Comparison of ENCODE assay signal across 8 mouse cellular contexts in the genomic region with DNA sequence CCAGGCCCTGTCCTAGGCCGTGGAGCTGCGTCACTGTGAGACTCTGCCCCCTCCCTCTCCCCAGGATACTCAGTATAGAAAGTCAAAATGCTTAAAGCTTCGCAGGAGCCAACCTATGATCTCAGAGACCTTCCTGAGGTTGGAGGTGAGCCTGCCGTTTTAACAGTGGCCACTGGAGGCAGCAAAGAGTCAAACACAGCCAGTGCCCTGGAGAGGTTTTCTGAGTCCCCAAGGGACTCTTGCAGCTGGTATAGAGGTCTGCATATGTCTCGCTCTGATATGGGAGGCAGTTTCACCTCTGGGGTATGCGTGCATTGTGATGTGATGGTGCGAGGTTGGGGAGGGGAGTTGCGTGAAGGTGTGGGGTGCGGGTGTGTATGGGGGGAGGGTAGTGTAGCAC. TPM values are rescaled to one million over a fixed set of nuclear protein-coding genes. Genes with fewer than 3 reads are reported as not detected.
DNase-seq lines count a peak whose midpoint lies in the region; ATAC-seq and TF ChIP-seq lines count a peak whose summit lies in the region.

No protein-coding gene starts in this region.

- ATAC-seq in megakaryocyte-erythroid progenitor cell, adult 5-6 weeks (replicated peaks; ENCODE audit: low FRiP score, low TSS enrichment, poor library complexity, severe bottlenecking) = peak; percentile 78

- H3K9me3 ChIP-seq in ES-E14 (ENCODE audit: control insufficient read depth, insufficient read depth, low read depth, low read length) = no peaks in the 10 kb centered on the region

- H3K27ac ChIP-seq in ES-E14 (ENCODE audit: insufficient read depth, low read depth, low read length, poor library complexity, severe bottlenecking) = no peak overlapping the region; the same call in 1 of the 2 replicates

- intact Hi-C loops in heart, postnatal 10 days (cut with DNase I) = loop anchor here (2.0 to 5.0 kb wide), 4 partner anchors 99 to 243 kb away; no protein-coding TSS in a partner anchor
- intact Hi-C loops in heart, postnatal 25 days (cut with DNase I) = loop anchor here (2.0 to 5.0 kb wide), 3 partner anchors 42 to 242 kb away; no protein-coding TSS in a partner anchor
- intact Hi-C loops in gastrocnemius, postnatal 14 days (cut with DNase I; ENCODE audit: low total_unique reads) = loop anchor here (2.0 kb wide), 1 partner anchor 97 kb away; no protein-coding TSS in a partner anchor

- in situ Hi-C loops in ES-E14 (cut with MboI; ENCODE audit: low sequenced_read_pairs in 2 of 2, unreplicated experiment in 2 of 2) = no loop called here

- peak; percentile 57 to 76 for DNase-seq in heart, postnatal 10 days
- DNase-seq in heart, postnatal 25 days (ENCODE audit: low spot score) = no peak
- peak; percentile 88 for DNase-seq in ES-E14 (ENCODE audit: low read depth, low spot score)
- DNase-seq in cerebellum, adult 9-10 months = peak; percentile 76
- peak; percentile 37 for DNase-seq in gastrocnemius, postnatal 14 days
- DNase-seq in kidney, postnatal 36 days = peak; percentile 58 to 82
- DNase-seq in testis, postnatal 14 days (ENCODE audit: low spot score) = peak; percentile 25

- H3K9ac ChIP-seq in ES-E14 (ENCODE audit: insufficient read depth, low read depth, low read length, poor library complexity, severe bottlenecking) = no peak overlapping the region

- no peaks in the 10 kb centered on the region for H3K36me3 ChIP-seq in ES-E14 (ENCODE audit: control insufficient read depth, insufficient read depth, low read length, poor library complexity, severe bottlenecking)

- H3K4me1 ChIP-seq in ES-E14 (ENCODE audit: control insufficient read depth in 2 of 2, insufficient read depth in 2 of 2, low read length in 2 of 2, poor library complexity in 1 of 2) = peaks cover 2 to 28% of the 10 kb centered on the region in 2 experiments

- no peak overlapping the region for H3K4me3 ChIP-seq in ES-E14 (ENCODE audit: insufficient read depth in 1 of 2, low read depth in 1 of 2, low read length in 2 of 2, poor library complexity in 1 of 2, severe bottlenecking in 1 of 2)

TF ChIP-seq in ES-E14, 5 proteins besides CTCF, POLR2A, EP300 and RAD21:
- TF ChIP-seq ZC3H11A (IDR thresholded peaks at IDR 0.05; ENCODE audit: borderline replicate concordance, low read depth, low read length) = 0 out of 2 replicates have a peak, but pooled peaks have one; percentile 22
- TF ChIP-seq CHD2 (IDR thresholded peaks at IDR 0.05; ENCODE audit: low read depth, low read length) = no peak
- TF ChIP-seq HCFC1 (IDR thresholded peaks at IDR 0.05; ENCODE audit: borderline replicate concordance, insufficient read depth, low read length) = no peak

RNA-seq across cellular contexts. Expression of a gene that starts 10.2 kb away (rescaled TPM):
- 1 to 10 TPM; 7.3 to 9.1 TPM for total RNA-seq in heart, postnatal 10 days (2021)
- total RNA-seq in heart, postnatal 25 days (2021) = 1 to 10 TPM; 3.4 to 4.3 TPM
- total RNA-seq in ES-E14 (2012; rRNA removed) = 14.0 and 24.3 TPM in 2 replicates
- total RNA-seq in gastrocnemius, postnatal 14 days (2021) = 1 to 10 TPM; 3.3 to 6.7 TPM
- total RNA-seq in megakaryocyte-erythroid progenitor cell, adult 5-6 weeks (2014; fragmentation: Nextera tagmentation) = 0.45 and 2.0 TPM in 2 replicates
- 3.0 TPM in 1 of 2 replicates, not detected in the other for total RNA-seq in megakaryocyte-erythroid progenitor cell, adult 5-6 weeks (2017)
